Mouse (Mus musculus): ENCODE measurements around the gene Gstp2. TPM values are rescaled to one million over a fixed set of nuclear protein-coding genes. Genes with fewer than 3 reads are reported as not detected.

Gene Gstp2
- polyA plus RNA-seq, 1 experiment from 2014 or later: 2.2 TPM

DNA sequence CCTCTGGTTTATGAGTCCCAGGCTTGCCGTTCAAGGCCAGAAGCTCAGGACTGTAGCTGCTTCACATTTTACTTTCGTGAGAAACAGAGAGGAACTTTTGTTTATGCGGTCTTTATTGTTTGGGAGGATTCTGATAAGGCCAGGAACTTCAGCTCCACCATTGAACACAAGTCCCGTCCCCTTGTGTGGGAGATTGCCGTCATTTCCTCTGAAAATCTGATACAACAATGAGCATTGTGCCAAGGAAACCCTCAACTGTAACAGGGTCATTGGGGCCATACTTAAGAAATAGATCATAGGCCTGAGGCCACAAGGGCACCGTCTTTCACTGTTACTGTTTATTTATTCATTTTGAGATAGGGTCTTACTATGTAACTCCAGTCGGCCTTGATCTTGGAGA lies 22.6 kb downstream of the Gstp2 start:
- Histone ChIP-seq H3K4me2 (ENCODE audit: low read depth, low read length) (no peak overlapping the region), H3K9me3 (replicated peaks; ENCODE audit: control insufficient read depth, low read length) (no peaks in the 10 kb centered on the region), H3K27ac (replicated peaks; ENCODE audit: low read depth, low read length) (no peak overlapping the region), H3K9ac (replicated peaks; ENCODE audit: low read length) (no peak overlapping the region), H3K4me1 (ENCODE audit: control insufficient read depth, insufficient read depth, low read length) (no peaks in the 10 kb centered on the region), H3K27me3 (ENCODE audit: control insufficient read depth, insufficient read depth, low read length) (no peaks in the 10 kb centered on the region), H3K4me3 (ENCODE audit: low read depth, low read length) (no peak overlapping the region), H3K36me3 (replicated peaks; ENCODE audit: control insufficient read depth, insufficient read depth, low read depth, low read length) (no peaks in the 10 kb centered on the region)
- DNase-seq (ENCODE audit: low spot score): no peak
- no peak for ATAC-seq (replicated peaks; ENCODE audit: insufficient number of reproducible peaks, low FRiP score, low TSS enrichment, low read depth)
- WGBS: 76% methylated on average over 7 of the region's 7 CpGs

DNA sequence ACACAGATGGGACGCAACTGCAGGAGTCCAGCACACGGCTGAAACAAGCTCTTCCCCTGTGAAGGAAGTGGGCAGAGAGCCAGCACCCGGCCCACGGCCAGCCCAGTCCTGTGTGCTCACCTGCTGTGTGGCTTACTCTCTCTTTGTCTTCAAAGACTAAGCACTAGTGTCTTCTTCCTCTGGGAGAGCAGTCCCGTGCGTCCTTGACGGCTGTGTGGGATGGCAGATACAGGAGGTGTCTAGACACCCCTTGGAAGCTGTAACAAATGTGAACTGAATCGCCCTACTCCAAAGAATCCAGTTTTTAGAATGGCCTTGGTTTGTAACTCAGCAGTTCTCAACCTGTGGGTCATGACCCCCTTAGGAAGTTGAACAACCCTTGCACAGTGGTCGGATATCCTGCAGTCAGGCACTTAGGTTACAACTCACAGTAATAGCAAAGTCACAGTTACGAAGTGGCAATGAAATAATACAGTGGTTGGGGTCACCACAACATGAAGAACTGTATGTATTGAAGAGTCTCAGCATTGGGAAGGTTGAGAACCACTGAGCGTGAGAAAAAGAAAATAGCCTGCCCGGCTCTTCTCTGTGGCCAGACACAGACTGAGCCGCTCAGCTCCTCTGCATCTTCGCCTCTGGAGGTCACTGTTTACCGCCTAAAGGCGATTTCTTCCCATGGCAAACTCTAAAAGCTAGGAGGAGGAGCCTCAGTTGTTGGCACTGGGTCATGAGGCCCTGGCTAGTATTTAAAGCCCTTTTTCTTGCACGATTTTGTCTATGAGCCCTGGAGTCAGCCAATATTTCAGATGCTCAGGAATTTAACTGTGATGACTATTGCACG lies 26.9 kb downstream of the Gstp2 start:
- no peaks in the 10 kb centered on the region for H3K9me3 ChIP-seq (replicated peaks; ENCODE audit: control insufficient read depth, low read length)
- no peak overlapping the region for H3K9ac ChIP-seq (replicated peaks; ENCODE audit: low read length)
- H3K27ac ChIP-seq (replicated peaks; ENCODE audit: low read depth, low read length): no peak overlapping the region
- no peaks in the 10 kb centered on the region for H3K27me3 ChIP-seq (ENCODE audit: control insufficient read depth, insufficient read depth, low read length)
- WGBS: 35% methylated on average over 18 of the region's 18 CpGs
- ATAC-seq (replicated peaks; ENCODE audit: insufficient number of reproducible peaks, low FRiP score, low TSS enrichment, low read depth): 0 out of 2 replicates have a peak, but pooled peaks have one; percentile 56
- H3K4me3 ChIP-seq (ENCODE audit: low read depth, low read length): no peak overlapping the region
- H3K4me2 ChIP-seq (ENCODE audit: low read depth, low read length): no peak overlapping the region
- H3K36me3 ChIP-seq (replicated peaks; ENCODE audit: control insufficient read depth, insufficient read depth, low read depth, low read length): no peaks in the 10 kb centered on the region
- DNase-seq (ENCODE audit: low spot score): peak; percentile 78
- no peaks in the 10 kb centered on the region for H3K4me1 ChIP-seq (ENCODE audit: control insufficient read depth, insufficient read depth, low read length)

DNA sequence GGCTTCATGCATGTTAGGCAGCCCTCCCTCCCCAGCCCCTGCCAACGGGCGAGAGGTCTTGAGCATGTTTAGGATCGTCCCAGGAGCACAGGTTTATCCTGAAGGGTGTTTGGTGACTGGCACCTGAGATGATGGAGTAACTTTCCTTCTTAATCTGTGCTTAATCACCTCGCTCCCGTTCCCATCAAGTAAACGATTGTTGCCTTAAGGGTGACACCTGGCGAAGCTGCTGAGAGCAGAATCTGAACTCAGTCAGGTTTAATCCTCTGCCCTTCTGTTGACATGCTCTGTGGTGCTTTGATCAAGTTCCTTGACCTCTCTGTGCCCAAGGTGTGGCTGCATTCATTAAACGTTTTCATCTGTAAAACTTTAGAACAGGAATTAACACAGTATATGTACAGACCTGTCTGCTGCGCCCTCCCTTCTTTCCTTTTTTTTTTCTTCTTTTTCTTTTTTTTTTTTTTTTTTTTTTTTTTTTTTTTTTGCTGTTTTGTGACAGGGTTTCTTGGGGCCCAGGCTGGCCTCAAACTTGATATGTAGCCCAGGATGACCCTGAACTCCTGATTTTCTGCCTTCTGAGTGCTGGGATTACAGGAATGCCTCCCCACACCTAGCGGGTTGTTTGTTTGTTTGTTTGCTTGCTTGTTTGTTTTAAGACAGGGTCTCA lies 27.8 kb downstream of the Gstp2 start:
- Histone ChIP-seq H3K27me3 (ENCODE audit: control insufficient read depth, insufficient read depth, low read length) (no peaks in the 10 kb centered on the region), H3K9me3 (replicated peaks; ENCODE audit: control insufficient read depth, low read length) (no peaks in the 10 kb centered on the region), H3K4me2 (ENCODE audit: low read depth, low read length) (no peak overlapping the region), H3K36me3 (replicated peaks; ENCODE audit: control insufficient read depth, insufficient read depth, low read depth, low read length) (no peaks in the 10 kb centered on the region), H3K4me3 (ENCODE audit: low read depth, low read length) (no peak overlapping the region), H3K27ac (replicated peaks; ENCODE audit: low read depth, low read length) (no peak overlapping the region), H3K4me1 (ENCODE audit: control insufficient read depth, insufficient read depth, low read length) (no peaks in the 10 kb centered on the region), H3K9ac (replicated peaks; ENCODE audit: low read length) (no peak overlapping the region)
- ATAC-seq (replicated peaks; ENCODE audit: insufficient number of reproducible peaks, low FRiP score, low TSS enrichment, low read depth) (no peak), DNase-seq (ENCODE audit: low spot score) (no peak)
- WGBS: 61% methylated on average over 10 of the region's 10 CpGs

DNA sequence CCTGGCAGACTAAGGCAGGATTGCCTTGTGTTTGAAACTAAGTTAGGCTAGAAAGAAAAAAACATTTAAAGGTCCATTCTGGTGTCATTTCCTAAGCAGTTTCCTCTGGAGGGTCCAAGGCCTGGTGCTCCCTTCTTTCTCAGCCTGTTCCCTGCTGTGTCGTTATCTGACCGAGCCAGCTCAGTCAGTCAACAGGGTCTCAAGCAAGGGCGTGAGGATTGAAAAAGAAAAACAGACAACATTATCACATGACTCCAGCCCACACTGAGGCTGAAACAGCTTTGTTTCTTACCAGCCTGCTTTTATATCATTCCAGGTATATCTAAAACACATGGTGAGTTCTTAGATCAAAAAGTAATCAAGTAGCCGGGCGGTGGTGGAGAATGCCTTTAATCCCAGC lies 30.2 kb downstream of the Gstp2 start:
- 48% methylated on average over 5 of the region's 5 CpGs for WGBS
- ATAC-seq (replicated peaks; ENCODE audit: insufficient number of reproducible peaks, low FRiP score, low TSS enrichment, low read depth): no peak

DNA sequence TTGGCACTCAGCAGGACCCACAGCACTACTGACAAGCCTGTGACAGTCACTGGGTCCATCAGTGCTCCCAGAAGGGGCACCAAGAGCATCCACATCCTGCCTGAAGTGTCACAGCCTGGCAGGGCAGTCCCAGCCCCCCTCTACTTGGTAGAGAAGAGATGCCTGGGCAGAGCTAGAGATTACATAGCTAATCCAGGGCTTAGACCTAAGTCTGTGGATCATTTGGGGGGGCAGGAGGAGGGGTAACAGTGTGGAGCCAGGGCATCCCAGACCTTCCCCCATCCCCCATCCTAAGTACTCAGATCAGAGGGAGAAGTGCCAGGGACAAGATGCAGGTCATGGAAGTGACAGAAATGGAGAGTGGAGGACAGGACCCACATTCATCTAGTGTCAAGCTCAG lies 31.0 kb downstream of the Gstp2 start:
- Histone ChIP-seq H3K4me3 (ENCODE audit: low read depth, low read length) (no peak overlapping the region), H3K9ac (replicated peaks; ENCODE audit: low read length) (no peak overlapping the region), H3K27ac (replicated peaks; ENCODE audit: low read depth, low read length) (no peak overlapping the region), H3K36me3 (replicated peaks; ENCODE audit: control insufficient read depth, insufficient read depth, low read depth, low read length) (peaks cover under 1% of the 10 kb centered on the region), H3K4me1 (ENCODE audit: control insufficient read depth, insufficient read depth, low read length) (no peaks in the 10 kb centered on the region; the same call in 1 of the 2 replicates), H3K4me2 (ENCODE audit: low read depth, low read length) (no peak overlapping the region), H3K9me3 (replicated peaks; ENCODE audit: control insufficient read depth, low read length) (no peaks in the 10 kb centered on the region), H3K27me3 (ENCODE audit: control insufficient read depth, insufficient read depth, low read length) (no peaks in the 10 kb centered on the region)
- DNase-seq (ENCODE audit: low spot score) (no peak), ATAC-seq (replicated peaks; ENCODE audit: insufficient number of reproducible peaks, low FRiP score, low TSS enrichment, low read depth) (no peak)

More for the DNA sequence above, 30.2 kb downstream of the Gstp2 start:
- Histone ChIP-seq H3K9me3 (replicated peaks; ENCODE audit: control insufficient read depth, low read length) (no peaks in the 10 kb centered on the region), H3K9ac (replicated peaks; ENCODE audit: low read length) (no peak overlapping the region), H3K27ac (replicated peaks; ENCODE audit: low read depth, low read length) (no peak overlapping the region), H3K36me3 (replicated peaks; ENCODE audit: control insufficient read depth, insufficient read depth, low read depth, low read length) (no peaks in the 10 kb centered on the region), H3K27me3 (ENCODE audit: control insufficient read depth, insufficient read depth, low read length) (no peaks in the 10 kb centered on the region), H3K4me3 (ENCODE audit: low read depth, low read length) (no peak overlapping the region), H3K4me1 (ENCODE audit: control insufficient read depth, insufficient read depth, low read length) (no peaks in the 10 kb centered on the region; the same call in 1 of the 2 replicates), H3K4me2 (ENCODE audit: low read depth, low read length) (no peak overlapping the region)
- no peak for DNase-seq (ENCODE audit: low spot score)

DNA sequence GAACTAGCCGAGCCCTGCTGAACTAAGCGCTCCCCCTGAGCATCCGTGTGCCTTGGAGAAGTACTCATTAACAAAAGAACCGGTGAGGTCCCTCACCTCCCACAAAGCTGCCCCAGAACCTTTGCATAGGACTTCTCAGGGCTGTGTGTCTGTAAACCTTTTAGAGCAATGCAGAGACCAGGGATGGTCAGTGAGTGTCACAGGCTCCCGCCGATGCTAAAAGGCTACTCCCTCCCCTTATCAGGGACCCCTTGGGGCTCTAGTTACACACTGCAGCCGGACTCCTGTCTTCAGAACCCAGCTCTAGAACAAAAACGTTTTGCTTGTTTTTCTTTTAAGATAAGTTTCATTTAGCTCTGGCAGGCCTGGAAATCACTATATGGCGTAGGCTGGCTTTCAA lies 32.8 kb downstream of the Gstp2 start:
- H3K9ac ChIP-seq (replicated peaks; ENCODE audit: low read length): peak overlapping the region; percentile 58
- peak overlapping the region; percentile 43 for H3K4me2 ChIP-seq (ENCODE audit: low read depth, low read length)
- peaks cover 3% of the 10 kb centered on the region for H3K36me3 ChIP-seq (replicated peaks; ENCODE audit: control insufficient read depth, insufficient read depth, low read depth, low read length)
- no peaks in the 10 kb centered on the region; the same call in 1 of the 2 replicates for H3K4me1 ChIP-seq (ENCODE audit: control insufficient read depth, insufficient read depth, low read length)
- DNase-seq (ENCODE audit: low spot score) (peak; percentile 6), ATAC-seq (replicated peaks; ENCODE audit: insufficient number of reproducible peaks, low FRiP score, low TSS enrichment, low read depth) (peak; percentile 30)
- peak overlapping the region; percentile 76 for H3K4me3 ChIP-seq (ENCODE audit: low read depth, low read length)
- no peaks in the 10 kb centered on the region for H3K9me3 ChIP-seq (replicated peaks; ENCODE audit: control insufficient read depth, low read length)
- H3K27ac ChIP-seq (replicated peaks; ENCODE audit: low read depth, low read length): no peak overlapping the region
- 17% methylated on average over 9 of the region's 9 CpGs for WGBS
- H3K27me3 ChIP-seq (ENCODE audit: control insufficient read depth, insufficient read depth, low read length): no peaks in the 10 kb centered on the region

DNA sequence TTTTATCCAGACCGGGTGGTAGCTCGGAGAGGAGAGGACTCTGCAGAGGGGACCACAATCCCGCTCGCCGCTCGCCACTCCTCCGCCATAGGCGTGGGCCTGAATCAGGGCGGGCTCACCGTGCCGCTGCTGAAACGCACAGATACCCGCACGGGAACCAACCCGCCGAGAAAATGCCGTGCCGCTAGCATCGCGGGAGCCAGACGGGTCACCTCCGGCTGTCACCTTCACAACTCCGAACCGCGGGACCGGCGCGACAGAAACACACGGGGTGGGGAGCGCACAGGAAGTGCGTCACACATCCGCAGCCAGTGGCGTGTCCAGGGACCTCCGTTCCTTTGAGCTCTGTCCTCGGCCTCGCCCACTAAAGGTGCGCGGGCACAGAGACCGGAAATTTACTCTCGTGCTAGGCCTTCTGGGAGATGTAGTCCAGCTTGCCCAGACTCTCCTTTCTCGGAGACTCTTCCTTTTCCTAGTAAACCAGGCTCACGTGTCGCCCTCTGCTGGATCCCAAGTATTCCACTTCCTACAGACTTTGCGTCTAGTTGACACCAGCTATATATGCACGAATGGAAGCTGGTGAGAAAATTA lies 33.3 kb downstream of the Gstp2 start, which contains the start of gene Ndufv1:
Ndufv1 (minus strand) TSS at position 375 of the 591 bp plus-strand sequence.
- no peaks in the 10 kb centered on the region for H3K9me3 ChIP-seq (replicated peaks; ENCODE audit: control insufficient read depth, low read length)
- peak within 1 kb of the TSS; percentile 76 for H3K4me3 ChIP-seq (ENCODE audit: low read depth, low read length)
- no peaks in the 10 kb centered on the region; the same call in 1 of the 2 replicates for H3K4me1 ChIP-seq (ENCODE audit: control insufficient read depth, insufficient read depth, low read length)
- H3K27me3 ChIP-seq (ENCODE audit: control insufficient read depth, insufficient read depth, low read length): no peaks in the 10 kb centered on the region
- peak within 1 kb of the TSS; percentile 52 for H3K4me2 ChIP-seq (ENCODE audit: low read depth, low read length)
- ATAC-seq (replicated peaks; ENCODE audit: insufficient number of reproducible peaks, low FRiP score, low TSS enrichment, low read depth) (peak; percentile 98), DNase-seq (ENCODE audit: low spot score) (peak; percentile 100)
- peaks cover 3% of the 10 kb centered on the region for H3K36me3 ChIP-seq (replicated peaks; ENCODE audit: control insufficient read depth, insufficient read depth, low read depth, low read length)
- under 1% methylated on average over 45 of the region's 45 CpGs for WGBS
- H3K9ac ChIP-seq (replicated peaks; ENCODE audit: low read length): peak within 1 kb of the TSS; percentile 69
- H3K27ac ChIP-seq (replicated peaks; ENCODE audit: low read depth, low read length): no peak within 1 kb of the TSS

Measured in embryonic facial prominence, embryonic 11.5 days (tissue).